Mouse (Mus musculus) hindbrain, embryonic 11.5 days (tissue): ENCODE data around the gene Ift43. TPM values are rescaled to one million over a fixed set of nuclear protein-coding genes. Genes with fewer than 3 reads are reported as not detected.

Experiments
- ATAC-seq: fragments of 200-750 bp; cut with Nextera tagmentation; 2 replicates; pipeline ENCODE4 v1.8.0; 2017; ENCODE audit warnings: mild to moderate bottlenecking, moderate TSS enrichment, moderate library complexity; ENCODE audit not compliant: low FRiP score
- DNase-seq: peaks from one replicate; pipeline ENCODE4 v3.0.0-alpha.2; 2015; ENCODE audit warnings: low spot score
- H3K27ac ChIP-seq: fragments of 300-500 bp; sonication (generic); 2 replicates; pipeline ENCODE4 v1.5.1; 2014; ENCODE audit warnings: mild to moderate bottlenecking, low read depth, low read length
- H3K27me3 ChIP-seq: fragments of 300-500 bp; sonication (generic); 2 replicates; pipeline ENCODE4 v1.6.1; 2014; ENCODE audit warnings: mild to moderate bottlenecking, low read length, moderate library complexity, mixed read lengths; ENCODE audit not compliant: control insufficient read depth, insufficient read depth
- H3K36me3 ChIP-seq: fragments of 300-500 bp; sonication (generic); 2 replicates; pipeline ENCODE4 v1.6.1; 2014; ENCODE audit warnings: mild to moderate bottlenecking, low read length, moderate library complexity, mixed read lengths; ENCODE audit not compliant: control insufficient read depth, insufficient read depth
- H3K4me1 ChIP-seq: fragments of 300-500 bp; sonication (generic); replicated peaks from 2 replicates; pipeline ENCODE4 v1.6.1; 2014; ENCODE audit warnings: low read length, mixed read lengths; ENCODE audit not compliant: control insufficient read depth, insufficient read depth
- H3K4me2 ChIP-seq: fragments of 300-500 bp; sonication (generic); replicated peaks from 2 replicates; pipeline ENCODE4 v1.6.1; 2014; ENCODE audit warnings: mild to moderate bottlenecking, low read depth, low read length
- H3K4me3 ChIP-seq: fragments of 300-500 bp; sonication (generic); 2 replicates; pipeline ENCODE4 v1.5.1; 2014; ENCODE audit warnings: low read depth, low read length
- H3K9ac ChIP-seq: fragments of 300-500 bp; sonication (generic); 2 replicates; pipeline ENCODE4 v1.6.1; 2014; ENCODE audit warnings: low read depth, low read length
- H3K9me3 ChIP-seq: fragments of 300-500 bp; sonication (generic); 2 replicates; pipeline ENCODE4 v1.6.1; 2016; ENCODE audit warnings: low read length; ENCODE audit not compliant: control insufficient read depth
- WGBS: fragments of 180-500 bp; shearing (Covaris S2); extraction: QIAGEN DNeasy Blood & Tissue Kit; methylation state at CpG from one replicate; pipeline ENCODE4 v1.1.7; 2014; 5-methylcytosine and 5-hydroxymethylcytosine counted together
- polyA plus RNA-seq: library from polyadenylated mRNA; unstranded; fragments of >200 nt; fragmentation: Nextera tagmentation; extraction: Ambion mirVana; gene quantifications from 2 replicates; pipeline ENCODE4 v1.2.1, GENCODE M21; 2014

Gene Ift43
- polyA plus RNA-seq, 1 experiment from 2014 or later: 102 TPM

GRCm38 (mm10) chr12:86158689-86159483 lies 76.5 kb downstream of the Ift43 start:
- Histone ChIP-seq H3K27me3 (no peaks in the 10 kb centered on the region; the same call in 1 of the 2 replicates), H3K4me3 (no peak overlapping the region), H3K4me1 (peaks cover 11% of the 10 kb centered on the region; the same call in 1 of the 2 replicates), H3K36me3 (no peaks in the 10 kb centered on the region), H3K9me3 (no peaks in the 10 kb centered on the region), H3K27ac (no peak overlapping the region), H3K4me2 (no peak overlapping the region), H3K9ac (no peak overlapping the region)
- no peak for ATAC-seq
- DNase-seq: no peak
- 74% methylated on average over 20 of the region's 20 CpGs for WGBS

DNA sequence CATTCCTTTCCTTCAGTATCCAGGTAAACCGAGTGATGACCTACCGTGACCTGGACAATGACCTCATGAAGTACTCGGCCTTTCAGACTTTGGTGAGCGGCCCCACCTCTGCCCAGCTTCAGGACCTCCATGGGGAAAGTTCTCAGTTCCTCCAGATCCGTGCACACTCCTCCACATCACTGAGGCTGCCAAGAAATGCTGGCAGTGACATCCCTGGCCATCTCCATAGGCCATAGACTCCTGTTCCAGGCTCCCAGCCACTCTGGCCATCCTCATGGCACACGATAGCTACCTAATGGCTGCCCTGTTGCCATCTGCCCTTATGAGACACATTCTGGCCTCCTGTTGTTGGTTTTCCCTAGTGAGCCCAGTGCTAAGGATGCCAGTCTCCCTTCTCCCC lies 79.1 kb downstream of the Ift43 start:
- Histone ChIP-seq H3K9ac (no peak overlapping the region), H3K27me3 (no peaks in the 10 kb centered on the region; the same call in 1 of the 2 replicates), H3K27ac (no peak overlapping the region), H3K36me3 (no peaks in the 10 kb centered on the region), H3K9me3 (no peaks in the 10 kb centered on the region), H3K4me3 (no peak overlapping the region), H3K4me2 (no peak overlapping the region), H3K4me1 (peaks cover 11% of the 10 kb centered on the region; the same call in 1 of the 2 replicates)
- ATAC-seq (no peak), DNase-seq (no peak)
- WGBS: 91% methylated on average over 6 of the region's 6 CpGs

DNA sequence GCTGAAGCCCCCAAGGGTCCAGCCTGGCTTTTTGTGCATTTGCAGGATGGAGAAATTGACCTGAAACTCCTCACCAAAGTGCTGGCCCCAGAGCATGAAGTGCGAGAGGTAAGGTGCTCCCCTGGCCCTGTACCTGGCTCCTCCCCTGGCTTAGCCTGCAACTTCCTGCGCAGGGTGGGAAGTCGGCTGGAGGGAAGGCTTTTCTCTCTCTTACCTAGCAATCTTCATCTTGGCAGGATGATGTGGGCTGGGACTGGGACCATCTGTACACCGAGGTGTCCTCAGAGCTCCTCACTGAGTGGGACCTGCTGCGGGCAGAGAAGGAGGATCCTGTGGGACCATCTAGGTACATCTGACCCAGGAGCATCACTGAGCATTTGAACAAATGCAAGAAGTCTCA lies 79.6 kb downstream of the Ift43 start:
- peaks cover 11% of the 10 kb centered on the region; the same call in 1 of the 2 replicates for H3K4me1 ChIP-seq
- H3K9me3 ChIP-seq: no peaks in the 10 kb centered on the region
- H3K4me3 ChIP-seq: no peak overlapping the region
- H3K27me3 ChIP-seq: no peaks in the 10 kb centered on the region; the same call in 1 of the 2 replicates
- WGBS: 92% methylated on average over 5 of the region's 5 CpGs
- no peak overlapping the region for H3K9ac ChIP-seq
- no peak for DNase-seq
- ATAC-seq: no peak
- no peak overlapping the region for H3K4me2 ChIP-seq
- H3K36me3 ChIP-seq: no peaks in the 10 kb centered on the region
- H3K27ac ChIP-seq: no peak overlapping the region

- Histone ChIP-seq H3K27me3 (no peaks in the 10 kb centered on the region; the same call in 1 of the 2 replicates), H3K4me1 (peaks cover 13% of the 10 kb centered on the region; the same call in 1 of the 2 replicates), H3K4me3 (no peak overlapping the region), H3K4me2 (no peak overlapping the region), H3K27ac (peak overlapping the region; percentile 67), H3K9ac (no peak overlapping the region), H3K9me3 (no peaks in the 10 kb centered on the region), H3K36me3 (no peaks in the 10 kb centered on the region)
- ATAC-seq: peak; percentile 36; the same call in 1 of the 2 replicates
- DNase-seq: peak; percentile 40
- WGBS: 4% methylated on average over 12 of the region's 12 CpGs
These were observed 80.8 kb downstream of the Ift43 start for GRCm38 (mm10) chr12:86162890-86163816.

DNA sequence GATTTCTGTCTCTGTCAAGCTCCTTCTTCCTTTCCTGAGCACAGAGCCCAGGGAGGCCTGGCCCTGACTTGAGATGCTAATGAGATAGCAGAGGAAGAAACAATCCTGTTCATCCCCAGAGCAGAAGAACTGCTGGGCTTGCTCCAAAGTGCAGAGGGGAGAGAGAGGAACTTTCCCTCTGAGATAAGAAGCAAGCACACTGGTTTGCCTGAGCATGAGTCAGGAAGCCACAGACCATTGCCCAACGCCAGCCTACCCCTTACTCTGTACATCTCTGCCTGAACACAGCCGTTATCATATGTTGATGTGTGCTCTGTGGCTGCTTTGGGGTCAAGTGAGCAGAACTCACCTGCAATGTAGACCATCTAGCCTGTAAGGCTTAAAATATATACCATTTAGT lies 83.9 kb downstream of the Ift43 start:
- Histone ChIP-seq H3K9me3 (no peaks in the 10 kb centered on the region), H3K4me3 (no peak overlapping the region), H3K27me3 (no peaks in the 10 kb centered on the region; the same call in 1 of the 2 replicates), H3K36me3 (no peaks in the 10 kb centered on the region), H3K4me1 (peaks cover 13% of the 10 kb centered on the region), H3K27ac (no peak overlapping the region), H3K9ac (no peak overlapping the region), H3K4me2 (no peak overlapping the region)
- no peak for ATAC-seq
- WGBS: 46% methylated on average over 2 of the region's 2 CpGs
- DNase-seq: no peak

GRCm38 (mm10) chr12:86167075-86167474 lies 84.7 kb downstream of the Ift43 start:
- H3K36me3 ChIP-seq: no peaks in the 10 kb centered on the region
- DNase-seq (peak; percentile 48), ATAC-seq (peak; percentile 41; the same call in 1 of the 2 replicates)
- no peak overlapping the region for H3K4me2 ChIP-seq
- no peak overlapping the region for H3K27ac ChIP-seq
- H3K9me3 ChIP-seq: no peaks in the 10 kb centered on the region
- H3K27me3 ChIP-seq: no peaks in the 10 kb centered on the region; the same call in 1 of the 2 replicates
- H3K4me1 ChIP-seq: peaks cover 14% of the 10 kb centered on the region
- no peak overlapping the region for H3K9ac ChIP-seq
- 34% methylated on average over 9 of the region's 9 CpGs for WGBS
- H3K4me3 ChIP-seq: no peak overlapping the region

- peaks cover 13% of the 10 kb centered on the region for H3K4me1 ChIP-seq
- H3K4me2 ChIP-seq: no peak overlapping the region
- ATAC-seq (0 out of 2 replicates have a peak, but pooled peaks have one; percentile 31), DNase-seq (no peak)
- H3K9ac ChIP-seq: no peak overlapping the region
- no peaks in the 10 kb centered on the region for H3K36me3 ChIP-seq
- H3K9me3 ChIP-seq: no peaks in the 10 kb centered on the region
- H3K4me3 ChIP-seq: no peak overlapping the region
- 14% methylated on average over 1 of the region's 1 CpGs for WGBS
- no peaks in the 10 kb centered on the region; the same call in 1 of the 2 replicates for H3K27me3 ChIP-seq
- no peak overlapping the region for H3K27ac ChIP-seq
These were observed 86.4 kb downstream of the Ift43 start for GRCm38 (mm10) chr12:86168712-86169111.

DNA sequence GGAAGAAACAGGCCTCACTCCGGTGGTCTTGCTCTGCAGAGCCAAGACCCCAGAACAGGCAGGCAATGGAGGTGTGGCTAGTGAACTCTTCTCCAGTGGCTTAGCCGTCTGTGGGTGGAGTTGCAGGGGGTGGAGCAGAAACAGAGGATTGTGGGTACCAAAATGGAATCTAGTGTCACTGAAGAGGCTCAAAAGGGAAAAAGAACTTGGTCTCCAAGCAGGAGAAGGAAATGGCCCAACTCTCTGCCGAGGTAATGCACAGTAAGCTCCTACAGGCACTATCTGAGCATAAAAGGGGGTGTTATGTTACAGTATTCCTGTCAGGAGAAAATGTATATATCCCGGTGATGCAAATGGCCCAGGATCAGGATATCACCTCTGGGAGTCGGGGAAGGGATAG lies 86.9 kb downstream of the Ift43 start:
- ATAC-seq: no peak
- Histone ChIP-seq H3K9ac (no peak overlapping the region), H3K36me3 (no peaks in the 10 kb centered on the region), H3K27ac (no peak overlapping the region), H3K4me3 (no peak overlapping the region), H3K9me3 (no peaks in the 10 kb centered on the region), H3K4me1 (peaks cover 12% of the 10 kb centered on the region), H3K4me2 (no peak overlapping the region), H3K27me3 (no peaks in the 10 kb centered on the region)
- DNase-seq: no peak
- WGBS: 78% methylated on average over 5 of the region's 5 CpGs
